Mouse (Mus musculus) liver, postnatal 0 days (tissue): ENCODE results near the gene Gm20388. TPM values are rescaled to one million over a fixed set of nuclear protein-coding genes. Genes with fewer than 3 reads are reported as not detected.
A peak's percentile ranks its signal among the peaks of the same experiment; 100 is the strongest.

Source experiments
- ATAC-seq: fragments of 200-750 bp; cut with Nextera tagmentation; 2 replicates; pipeline ENCODE4 v1.8.0; 2017; ENCODE audit warnings: mild to moderate bottlenecking, moderate library complexity
- DNase-seq: peaks from one replicate; pipeline ENCODE4 v3.0.0-alpha.2; 2016
- H3K27ac ChIP-seq: fragments of 300-500 bp; sonication (generic); 2 replicates; pipeline ENCODE4 v1.5.1; 2014; ENCODE audit warnings: antibody characterized with exemption, moderate library complexity, mild to moderate bottlenecking, low read depth
- H3K27me3 ChIP-seq: fragments of 300-500 bp; sonication (generic); 2 replicates; pipeline ENCODE4 v1.6.1; 2014; ENCODE audit warnings: low read length, control low read depth, mixed read lengths; ENCODE audit not compliant: insufficient read depth
- H3K36me3 ChIP-seq: fragments of 300-500 bp; sonication (generic); replicated peaks from 2 replicates; pipeline ENCODE4 v1.6.1; 2014; ENCODE audit warnings: mild to moderate bottlenecking, control low read depth, low read length, moderate library complexity, mixed read lengths; ENCODE audit not compliant: insufficient read depth
- H3K4me1 ChIP-seq: fragments of 300-500 bp; sonication (generic); 2 replicates; pipeline ENCODE4 v1.6.1; 2014; ENCODE audit warnings: antibody characterized with exemption, mild to moderate bottlenecking, control low read depth; ENCODE audit not compliant: insufficient read depth
- H3K4me2 ChIP-seq: fragments of 300-500 bp; sonication (generic); 2 replicates; pipeline ENCODE4 v1.6.1; 2014; ENCODE audit warnings: low read depth, mild to moderate bottlenecking, low read length, moderate library complexity, mixed read lengths
- H3K4me3 ChIP-seq: fragments of 300-500 bp; sonication (generic); 2 replicates; pipeline ENCODE4 v1.5.1; 2014; ENCODE audit warnings: low read depth, low read length
- H3K9ac ChIP-seq: fragments of 300-500 bp; sonication (generic); replicated peaks from 2 replicates; pipeline ENCODE4 v1.6.1; 2014; ENCODE audit warnings: mild to moderate bottlenecking, moderate library complexity
- H3K9me3 ChIP-seq: fragments of 300-500 bp; sonication (generic); 2 replicates; pipeline ENCODE4 v1.6.1; 2016; ENCODE audit warnings: mild to moderate bottlenecking, control low read depth, low read length, mixed read lengths
- CTCF ChIP-seq: sonication (generic); IDR thresholded peaks from 2 replicates; pipeline ENCODE4 v1.5.1; 2016; ENCODE audit warnings: antibody characterized with exemption, low read depth
- EP300 ChIP-seq: IDR thresholded peaks from 2 replicates; pipeline ENCODE4 v1.6.1; 2016; ENCODE audit warnings: antibody characterized with exemption, low read depth, mild to moderate bottlenecking
- WGBS: fragments of 180-500 bp; shearing (Covaris S2); extraction: QIAGEN DNeasy Blood & Tissue Kit; methylation state at CpG from one replicate; pipeline ENCODE4 v1.1.7; 2014; ENCODE audit not compliant: insufficient replicate concordance; 5-methylcytosine and 5-hydroxymethylcytosine counted together
- polyA plus RNA-seq: library from polyadenylated mRNA; unstranded; fragments of >200 nt; fragmentation: Nextera tagmentation; extraction: Ambion mirVana; gene quantifications from 2 replicates; pipeline ENCODE4 v1.2.1, GENCODE M21; 2015

Gm20388 gene
- polyA plus RNA-seq, 1 experiment from 2014 or later: not detected

- DNase-seq (peak; percentile 87), ATAC-seq (peak; percentile 85)
- H3K27me3 ChIP-seq: no peaks in the 10 kb centered on the region
- 22% methylated on average over 9 of the region's 9 CpGs for WGBS
- peaks cover 89% of the 10 kb centered on the region for H3K4me1 ChIP-seq
- TF ChIP-seq CTCF (no peak), EP300 (no peak)
- H3K9me3 ChIP-seq: no peaks in the 10 kb centered on the region
- H3K4me3 ChIP-seq: peak overlapping the region; percentile 24
- H3K36me3 ChIP-seq: no peaks in the 10 kb centered on the region
- H3K4me2 ChIP-seq: peak overlapping the region; percentile 75
- H3K9ac ChIP-seq: peak overlapping the region; percentile 41; the same call in 1 of the 2 replicates
- H3K27ac ChIP-seq: peak overlapping the region; percentile 92
Measured at GRCm38 (mm10) chr8:120498926-120499605, 588.4 kb downstream of the Gm20388 start.

- Histone ChIP-seq H3K36me3 (no peaks in the 10 kb centered on the region), H3K27me3 (no peaks in the 10 kb centered on the region), H3K9me3 (no peaks in the 10 kb centered on the region), H3K4me3 (no peak overlapping the region), H3K9ac (peak overlapping the region; percentile 30; the same call in 1 of the 2 replicates), H3K4me2 (no peak overlapping the region), H3K4me1 (peaks cover 90% of the 10 kb centered on the region), H3K27ac (peak overlapping the region; percentile 92)
- no peak for TF ChIP-seq CTCF
- TF ChIP-seq EP300: no peak
- WGBS: 61% methylated on average over 8 of the region's 8 CpGs
- no peak for DNase-seq
- ATAC-seq: no peak
Measured at GRCm38 (mm10) chr8:120500701-120501261, 590.1 kb downstream of the Gm20388 start.

- no peak overlapping the region for H3K4me2 ChIP-seq
- ATAC-seq (no peak), DNase-seq (no peak)
- no peak overlapping the region for H3K9ac ChIP-seq
- H3K27me3 ChIP-seq: no peaks in the 10 kb centered on the region
- no peak for TF ChIP-seq EP300
- peak overlapping the region; percentile 92 for H3K27ac ChIP-seq
- WGBS: 81% methylated on average over 5 of the region's 5 CpGs
- peaks cover 90% of the 10 kb centered on the region for H3K4me1 ChIP-seq
- H3K36me3 ChIP-seq: no peaks in the 10 kb centered on the region
- no peak overlapping the region for H3K4me3 ChIP-seq
- no peaks in the 10 kb centered on the region for H3K9me3 ChIP-seq
Measured at GRCm38 (mm10) chr8:120501426-120501825, 590.8 kb downstream of the Gm20388 start.

GRCm38 (mm10) chr8:120502428-120502827 lies 591.8 kb downstream of the Gm20388 start:
- no peaks in the 10 kb centered on the region for H3K36me3 ChIP-seq
- peak overlapping the region; percentile 49; the same call in 1 of the 2 replicates for H3K27ac ChIP-seq
- H3K4me3 ChIP-seq: no peak overlapping the region
- TF ChIP-seq CTCF: no peak
- no peak for TF ChIP-seq EP300
- no peak for DNase-seq
- H3K9ac ChIP-seq: peak overlapping the region; percentile 34; the same call in 1 of the 2 replicates
- no peaks in the 10 kb centered on the region for H3K9me3 ChIP-seq
- no peaks in the 10 kb centered on the region for H3K27me3 ChIP-seq
- H3K4me2 ChIP-seq: peak overlapping the region; percentile 14; the same call in 1 of the 2 replicates
- peaks cover 81% of the 10 kb centered on the region for H3K4me1 ChIP-seq
- peak; percentile 18 for ATAC-seq
- 30% methylated on average over 5 of the region's 5 CpGs for WGBS

- peak overlapping the region; percentile 54 for H3K9ac ChIP-seq
- TF ChIP-seq EP300 (no peak), CTCF (no peak)
- H3K27ac ChIP-seq: peak overlapping the region; percentile 66; the same call in 1 of the 2 replicates
- no peak for DNase-seq
- H3K27me3 ChIP-seq: no peaks in the 10 kb centered on the region
- 28% methylated on average over 19 of the region's 20 CpGs for WGBS
- H3K36me3 ChIP-seq: no peaks in the 10 kb centered on the region
- H3K9me3 ChIP-seq: no peaks in the 10 kb centered on the region
- peaks cover 70% of the 10 kb centered on the region for H3K4me1 ChIP-seq
- no peak overlapping the region for H3K4me3 ChIP-seq
- H3K4me2 ChIP-seq: peak overlapping the region; percentile 58
- no peak for ATAC-seq
Measured at GRCm38 (mm10) chr8:120504251-120505081, 593.8 kb downstream of the Gm20388 start.

- ATAC-seq (no peak), DNase-seq (no peak)
- Histone ChIP-seq H3K4me1 (peaks cover 72% of the 10 kb centered on the region), H3K27me3 (no peaks in the 10 kb centered on the region), H3K4me2 (peak overlapping the region; percentile 58), H3K4me3 (no peak overlapping the region), H3K9me3 (no peaks in the 10 kb centered on the region), H3K36me3 (no peaks in the 10 kb centered on the region), H3K27ac (0 out of 2 replicates have a peak overlapping the region, but pooled peaks have one; percentile 5), H3K9ac (peak overlapping the region; percentile 54)
- TF ChIP-seq CTCF (no peak), EP300 (no peak)
- WGBS: 12% methylated on average over 19 of the region's 19 CpGs
Measured at GRCm38 (mm10) chr8:120505082-120505511, 594.5 kb downstream of the Gm20388 start.
